In genomic region chr1:153794241-153794640, GRCm38 (mm10) we compare ENCODE assay signal across 29 mouse cellular contexts. TPM values are rescaled to one million over a fixed set of nuclear protein-coding genes. Genes with fewer than 3 reads are reported as not detected.
"Had no signal": no experiment of that assay in that cellular context is flagged by ENCODE, and none has a peak within 500 bp of the region (broad histone marks: within the 10 kb centered on the region; RNA-seq: fewer than 3 reads in every experiment).

No protein-coding gene starts in this region.

- H3K36me3 ChIP-seq: limb, embryonic 10.5 days; limb, embryonic 13.5 days; liver, embryonic 12.5 days; liver, embryonic 15.5 days; lung, embryonic 15.5 days; midbrain, embryonic 10.5 days; midbrain, embryonic 13.5 days; neural tube, embryonic 13.5 days had no signal

- H3K4me2 ChIP-seq: limb, embryonic 13.5 days; liver, embryonic 12.5 days; liver, embryonic 15.5 days; lung, embryonic 15.5 days; midbrain, embryonic 13.5 days; neural tube, embryonic 13.5 days had no signal

- H3K27ac ChIP-seq: kidney, postnatal 0 days; layer of hippocampus, adult 2 months; left cerebral cortex, adult 2 months; limb, embryonic 10.5 days; limb, embryonic 13.5 days; liver, embryonic 12.5 days; liver, embryonic 15.5 days; lung, embryonic 15.5 days; midbrain, embryonic 10.5 days; midbrain, embryonic 13.5 days; neural tube, embryonic 13.5 days; stomach, postnatal 0 days had no signal

- H3K27me3 ChIP-seq: limb, embryonic 13.5 days; liver, embryonic 12.5 days; liver, embryonic 15.5 days; lung, embryonic 15.5 days; midbrain, embryonic 13.5 days; neural tube, embryonic 13.5 days had no signal

- H3K4me1 ChIP-seq: limb, embryonic 10.5 days; limb, embryonic 13.5 days; liver, embryonic 12.5 days; liver, embryonic 15.5 days; lung, embryonic 15.5 days; midbrain, embryonic 10.5 days; midbrain, embryonic 13.5 days; neural tube, embryonic 13.5 days had no signal

- H3K4me3 ChIP-seq: layer of hippocampus, adult 2 months; left cerebral cortex, adult 2 months; limb, embryonic 10.5 days; limb, embryonic 13.5 days; liver, embryonic 12.5 days; liver, embryonic 15.5 days; lung, embryonic 15.5 days; megakaryocyte, embryonic 14.5 days; midbrain, embryonic 10.5 days; midbrain, embryonic 13.5 days; myocyte; neural tube, embryonic 13.5 days had no signal

- H3K9ac ChIP-seq: limb, embryonic 13.5 days; liver, embryonic 12.5 days; liver, embryonic 15.5 days; lung, embryonic 15.5 days; midbrain, embryonic 13.5 days; neural tube, embryonic 13.5 days had no signal

- ATAC-seq: liver, embryonic 12.5 days; midbrain, embryonic 13.5 days; midbrain, embryonic 16.5 days had no signal

- H3K9me3 ChIP-seq: limb, embryonic 10.5 days; limb, embryonic 13.5 days; liver, embryonic 12.5 days; liver, embryonic 15.5 days; lung, embryonic 15.5 days; megakaryocyte, embryonic 14.5 days; midbrain, embryonic 10.5 days; midbrain, embryonic 13.5 days; neural tube, embryonic 13.5 days had no signal

- DNase-seq: kidney, postnatal 25 days; layer of hippocampus, adult 9-11 months; liver; lung, adult 18-20 months; lung, postnatal 10 days; lung, postnatal 36 days; thymus, adult 2 months; thymus, postnatal 14 days; thymus, postnatal 4 days had no signal

RNA-seq across cellular contexts. Expression of gene Rgsl1, which starts 49.7 kb away (rescaled TPM):
- total RNA-seq: monocyte, adult 5-6 weeks; neutrophil, adult 5-6 weeks had no signal
- polyA plus RNA-seq: kidney, embryonic 14.5 days; kidney, postnatal 0 days; limb, embryonic 10.5 days; liver, embryonic 15.5 days; lung, embryonic 15.5 days; midbrain, embryonic 10.5 days; myocyte; small intestine, adult 2 months; spleen, adult 2 months had no signal

RNA-seq across cellular contexts. Expression of gene Rgs16, which starts 54.1 kb away (rescaled TPM):
- total RNA-seq: neutrophil, adult 5-6 weeks had no signal
